Mouse (Mus musculus): ENCODE measurements at regions not wholly inside any gene's neighbourhood (a gene's known extent, or its start where the extent isn't known, plus 50 kb on each side); places are given as distances from the start of the nearest gene placed in this dataset.

DNA sequence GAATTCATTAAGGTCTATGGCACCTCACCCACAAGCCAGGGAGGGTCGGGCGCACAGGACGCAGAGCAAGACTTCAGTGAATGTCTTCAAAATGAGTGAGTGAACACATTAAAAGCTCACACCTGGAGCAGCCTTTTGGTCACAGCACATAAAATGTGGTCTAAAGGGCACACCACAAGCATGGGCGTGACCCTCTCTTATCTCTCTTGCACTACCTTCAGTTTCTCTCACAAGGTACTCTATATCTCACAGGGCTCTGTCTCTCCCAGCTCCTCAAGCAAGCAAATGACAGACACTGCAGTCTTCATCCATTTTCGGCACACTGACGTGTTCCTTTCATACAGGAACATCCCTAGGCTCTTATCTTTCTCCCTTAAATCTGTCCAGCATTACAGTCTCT, 444.0 kb downstream of the Slc16a7 start:
- Histone ChIP-seq H3K4me3 (ENCODE audit: low read depth, low read length) (no peak overlapping the region), H3K27me3 (replicated peaks; ENCODE audit: control insufficient read depth, insufficient read depth, low read length) (0 out of 2 replicates have a peak, but pooled peaks cover 3% of the 10 kb centered on the region), H3K36me3 (ENCODE audit: control insufficient read depth, insufficient read depth, low read length) (no peaks in the 10 kb centered on the region), H3K4me2 (ENCODE audit: low read length) (no peak overlapping the region), H3K9me3 (ENCODE audit: control insufficient read depth, low read length) (no peaks in the 10 kb centered on the region), H3K9ac (ENCODE audit: low read length) (no peak overlapping the region), H3K4me1 (replicated peaks; ENCODE audit: control insufficient read depth, insufficient read depth, low read length) (no peaks in the 10 kb centered on the region), H3K27ac (ENCODE audit: low read depth) (no peak overlapping the region)
- ATAC-seq (replicated peaks; ENCODE audit: low FRiP score, low TSS enrichment, low read depth) = no peak
- DNase-seq (ENCODE audit: low spot score) = no peak
- WGBS = 90% methylated on average over 6 of the region's 6 CpGs

DNA sequence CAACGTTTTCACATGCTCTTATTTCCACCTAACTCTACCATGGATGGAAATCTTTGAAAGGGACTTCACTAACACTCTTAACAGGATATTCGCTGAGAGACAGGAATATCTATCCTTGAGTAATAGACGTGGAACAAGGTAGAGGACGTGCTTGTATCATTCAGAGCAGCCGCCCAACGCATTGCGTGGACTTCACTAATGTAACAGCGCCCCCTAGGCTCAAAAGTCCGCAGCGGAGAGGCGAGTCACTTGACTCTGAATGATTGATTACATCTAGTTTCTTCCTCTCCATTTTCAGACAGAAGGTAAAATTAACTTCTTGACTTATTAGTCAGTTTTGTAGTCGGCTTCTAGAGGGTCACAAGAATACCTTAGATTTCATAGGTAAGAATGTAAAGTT, 447.1 kb downstream of the Slc16a7 start:
- no peak for ATAC-seq (replicated peaks; ENCODE audit: low FRiP score, low TSS enrichment, low read depth)
- no peak overlapping the region for H3K27ac ChIP-seq (ENCODE audit: low read depth)
- no peak for DNase-seq (ENCODE audit: low spot score)
- 0 out of 2 replicates have a peak, but pooled peaks cover 3% of the 10 kb centered on the region for H3K27me3 ChIP-seq (replicated peaks; ENCODE audit: control insufficient read depth, insufficient read depth, low read length)
- H3K9ac ChIP-seq (ENCODE audit: low read length) = no peak overlapping the region
- H3K36me3 ChIP-seq (ENCODE audit: control insufficient read depth, insufficient read depth, low read length) = no peaks in the 10 kb centered on the region
- no peaks in the 10 kb centered on the region for H3K4me1 ChIP-seq (replicated peaks; ENCODE audit: control insufficient read depth, insufficient read depth, low read length)
- no peak overlapping the region for H3K4me3 ChIP-seq (ENCODE audit: low read depth, low read length)
- no peak overlapping the region for H3K4me2 ChIP-seq (ENCODE audit: low read length)
- H3K9me3 ChIP-seq (ENCODE audit: control insufficient read depth, low read length) = no peaks in the 10 kb centered on the region
- 52% methylated on average over 12 of the region's 12 CpGs for WGBS

DNA sequence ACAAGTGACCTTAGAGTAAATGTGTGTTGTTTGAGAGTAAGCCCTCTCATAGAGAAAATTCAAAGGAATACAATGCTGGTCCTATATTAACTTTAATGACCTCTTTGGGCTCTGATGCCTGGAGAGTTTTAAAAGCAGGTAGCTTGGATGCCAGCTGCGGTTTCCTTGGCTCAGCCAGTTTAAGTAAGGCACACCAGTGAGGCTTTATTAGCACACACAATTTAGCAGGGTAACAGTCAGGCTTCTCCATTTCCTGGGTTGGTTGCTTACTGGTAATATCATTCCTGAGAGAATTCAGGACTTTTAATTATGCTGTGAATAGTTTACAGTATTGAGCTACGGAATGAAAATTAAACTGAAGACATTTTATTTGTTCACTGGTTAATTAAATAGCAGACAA, 462.0 kb downstream of the Slc16a7 start:
- Histone ChIP-seq H3K4me3 (ENCODE audit: low read depth, low read length) (no peak overlapping the region), H3K27ac (ENCODE audit: low read depth) (no peak overlapping the region), H3K27me3 (replicated peaks; ENCODE audit: control insufficient read depth, insufficient read depth, low read length) (no peaks in the 10 kb centered on the region), H3K4me1 (replicated peaks; ENCODE audit: control insufficient read depth, insufficient read depth, low read length) (no peaks in the 10 kb centered on the region), H3K36me3 (ENCODE audit: control insufficient read depth, insufficient read depth, low read length) (no peaks in the 10 kb centered on the region), H3K4me2 (ENCODE audit: low read length) (no peak overlapping the region), H3K9me3 (ENCODE audit: control insufficient read depth, low read length) (0 out of 2 replicates have a peak, but pooled peaks cover 2% of the 10 kb centered on the region), H3K9ac (ENCODE audit: low read length) (no peak overlapping the region)
- ATAC-seq (replicated peaks; ENCODE audit: low FRiP score, low TSS enrichment, low read depth) (no peak), DNase-seq (ENCODE audit: low spot score) (no peak)
- WGBS = 65% methylated on average over 2 of the region's 2 CpGs

DNA sequence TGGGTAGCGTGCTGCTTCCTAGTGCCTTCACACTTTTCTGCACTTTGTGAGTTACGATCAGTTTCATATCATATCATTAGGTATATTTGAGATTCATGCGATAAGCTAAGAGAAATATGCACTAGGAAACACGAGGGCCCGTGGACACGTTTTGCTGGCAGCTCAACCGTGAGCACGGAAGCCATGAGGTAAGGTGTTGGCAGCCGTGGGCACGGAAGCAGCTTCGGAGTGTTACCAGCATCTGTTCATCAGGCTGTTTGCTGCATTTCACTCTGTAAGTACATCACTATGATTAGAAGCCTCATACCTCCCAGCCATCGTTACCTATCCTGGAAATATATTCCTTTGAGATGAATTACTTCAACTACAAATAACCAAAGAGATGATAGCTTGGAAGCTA, 489.2 kb downstream of the Slc16a7 start:
- DNase-seq (ENCODE audit: low spot score) (no peak), ATAC-seq (replicated peaks; ENCODE audit: low FRiP score, low TSS enrichment, low read depth) (no peak)
- H3K27me3 ChIP-seq (replicated peaks; ENCODE audit: control insufficient read depth, insufficient read depth, low read length) = no peaks in the 10 kb centered on the region
- H3K4me1 ChIP-seq (replicated peaks; ENCODE audit: control insufficient read depth, insufficient read depth, low read length) = no peaks in the 10 kb centered on the region
- no peaks in the 10 kb centered on the region for H3K9me3 ChIP-seq (ENCODE audit: control insufficient read depth, low read length)
- no peak overlapping the region for H3K9ac ChIP-seq (ENCODE audit: low read length)
- H3K27ac ChIP-seq (ENCODE audit: low read depth) = no peak overlapping the region
- H3K4me2 ChIP-seq (ENCODE audit: low read length) = no peak overlapping the region
- 85% methylated on average over 12 of the region's 12 CpGs for WGBS
- H3K36me3 ChIP-seq (ENCODE audit: control insufficient read depth, insufficient read depth, low read length) = no peaks in the 10 kb centered on the region
- no peak overlapping the region for H3K4me3 ChIP-seq (ENCODE audit: low read depth, low read length)

DNA sequence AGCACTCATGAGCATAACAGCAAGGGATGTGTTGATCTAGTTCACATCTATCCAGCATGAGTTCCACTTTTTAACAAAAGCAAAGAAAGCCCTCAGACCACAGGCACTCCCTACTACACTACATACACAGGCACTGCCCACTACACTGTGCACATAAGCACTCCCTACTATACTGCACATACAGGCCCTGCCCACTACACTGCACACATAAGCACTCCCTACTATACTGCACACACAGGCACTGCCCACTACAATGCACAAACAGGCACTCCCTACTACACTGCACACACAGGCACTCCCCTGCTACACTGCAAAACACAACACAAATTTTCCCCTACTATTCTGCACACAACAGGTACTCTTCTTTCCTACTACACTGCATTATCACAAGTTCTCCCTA, 510.7 kb downstream of the Slc16a7 start:
- ATAC-seq (replicated peaks; ENCODE audit: low FRiP score, low TSS enrichment, low read depth) = no peak
- H3K4me3 ChIP-seq (ENCODE audit: low read depth, low read length) = no peak overlapping the region
- H3K9ac ChIP-seq (ENCODE audit: low read length) = no peak overlapping the region
- no peak for DNase-seq (ENCODE audit: low spot score)
- H3K27me3 ChIP-seq (replicated peaks; ENCODE audit: control insufficient read depth, insufficient read depth, low read length) = no peaks in the 10 kb centered on the region
- no peaks in the 10 kb centered on the region for H3K4me1 ChIP-seq (replicated peaks; ENCODE audit: control insufficient read depth, insufficient read depth, low read length)
- H3K4me2 ChIP-seq (ENCODE audit: low read length) = no peak overlapping the region
- no peaks in the 10 kb centered on the region for H3K9me3 ChIP-seq (ENCODE audit: control insufficient read depth, low read length)
- no peak overlapping the region for H3K27ac ChIP-seq (ENCODE audit: low read depth)
- no peaks in the 10 kb centered on the region for H3K36me3 ChIP-seq (ENCODE audit: control insufficient read depth, insufficient read depth, low read length)

DNA sequence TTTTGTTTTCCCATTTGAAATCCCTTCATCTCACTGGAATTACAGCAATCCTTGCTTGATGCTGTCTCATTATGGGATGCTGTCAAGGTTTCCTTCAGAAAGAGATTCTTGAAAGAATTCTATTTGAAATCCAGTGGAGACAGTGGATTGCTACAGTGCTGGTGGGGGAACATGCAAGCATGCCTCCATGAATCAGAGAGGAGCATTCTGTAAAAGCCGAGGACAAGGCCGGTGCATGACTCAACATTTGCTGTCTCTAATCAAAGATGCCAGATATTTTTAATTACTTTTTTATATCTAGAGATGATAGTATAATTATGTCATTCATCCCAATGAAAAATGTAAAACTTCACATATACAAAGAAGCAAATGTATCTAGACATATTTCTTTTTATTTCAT, 511.6 kb downstream of the Slc16a7 start:
- H3K27ac ChIP-seq (ENCODE audit: low read depth) = no peak overlapping the region
- 98% methylated on average over 2 of the region's 2 CpGs for WGBS
- H3K4me1 ChIP-seq (replicated peaks; ENCODE audit: control insufficient read depth, insufficient read depth, low read length) = no peaks in the 10 kb centered on the region
- no peaks in the 10 kb centered on the region for H3K27me3 ChIP-seq (replicated peaks; ENCODE audit: control insufficient read depth, insufficient read depth, low read length)
- ATAC-seq (replicated peaks; ENCODE audit: low FRiP score, low TSS enrichment, low read depth) = no peak
- H3K9ac ChIP-seq (ENCODE audit: low read length) = no peak overlapping the region
- no peak overlapping the region for H3K4me2 ChIP-seq (ENCODE audit: low read length)
- no peaks in the 10 kb centered on the region for H3K36me3 ChIP-seq (ENCODE audit: control insufficient read depth, insufficient read depth, low read length)
- no peaks in the 10 kb centered on the region for H3K9me3 ChIP-seq (ENCODE audit: control insufficient read depth, low read length)
- H3K4me3 ChIP-seq (ENCODE audit: low read depth, low read length) = no peak overlapping the region
- no peak for DNase-seq (ENCODE audit: low spot score)

DNA sequence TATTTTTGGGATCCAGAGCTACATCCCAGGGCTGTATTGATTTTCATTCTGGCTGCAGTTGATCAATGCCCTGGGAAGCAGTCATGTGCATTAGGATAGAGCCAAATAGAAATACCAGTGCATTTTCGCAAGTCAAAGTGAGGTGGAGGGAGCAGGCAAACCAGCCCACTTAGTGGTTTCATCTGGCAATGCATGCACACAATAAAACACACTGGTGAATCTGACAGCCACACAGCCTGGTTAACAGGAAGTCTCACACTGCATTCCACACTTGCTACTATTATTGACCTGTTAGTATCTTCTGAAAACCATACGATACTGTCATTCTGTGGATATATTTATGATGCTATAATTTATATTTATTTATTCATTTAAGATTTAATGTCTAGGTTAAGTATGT, 517.1 kb downstream of the Slc16a7 start:
- H3K4me3 ChIP-seq (ENCODE audit: low read depth, low read length) = no peak overlapping the region
- H3K36me3 ChIP-seq (ENCODE audit: control insufficient read depth, insufficient read depth, low read length) = no peaks in the 10 kb centered on the region
- DNase-seq (ENCODE audit: low spot score) (no peak), ATAC-seq (replicated peaks; ENCODE audit: low FRiP score, low TSS enrichment, low read depth) (no peak)
- no peak overlapping the region for H3K4me2 ChIP-seq (ENCODE audit: low read length)
- H3K9ac ChIP-seq (ENCODE audit: low read length) = no peak overlapping the region
- WGBS = 62% methylated on average over 2 of the region's 2 CpGs
- no peaks in the 10 kb centered on the region for H3K9me3 ChIP-seq (ENCODE audit: control insufficient read depth, low read length)
- H3K4me1 ChIP-seq (replicated peaks; ENCODE audit: control insufficient read depth, insufficient read depth, low read length) = no peaks in the 10 kb centered on the region
- no peaks in the 10 kb centered on the region for H3K27me3 ChIP-seq (replicated peaks; ENCODE audit: control insufficient read depth, insufficient read depth, low read length)
- H3K27ac ChIP-seq (ENCODE audit: low read depth) = no peak overlapping the region

DNA sequence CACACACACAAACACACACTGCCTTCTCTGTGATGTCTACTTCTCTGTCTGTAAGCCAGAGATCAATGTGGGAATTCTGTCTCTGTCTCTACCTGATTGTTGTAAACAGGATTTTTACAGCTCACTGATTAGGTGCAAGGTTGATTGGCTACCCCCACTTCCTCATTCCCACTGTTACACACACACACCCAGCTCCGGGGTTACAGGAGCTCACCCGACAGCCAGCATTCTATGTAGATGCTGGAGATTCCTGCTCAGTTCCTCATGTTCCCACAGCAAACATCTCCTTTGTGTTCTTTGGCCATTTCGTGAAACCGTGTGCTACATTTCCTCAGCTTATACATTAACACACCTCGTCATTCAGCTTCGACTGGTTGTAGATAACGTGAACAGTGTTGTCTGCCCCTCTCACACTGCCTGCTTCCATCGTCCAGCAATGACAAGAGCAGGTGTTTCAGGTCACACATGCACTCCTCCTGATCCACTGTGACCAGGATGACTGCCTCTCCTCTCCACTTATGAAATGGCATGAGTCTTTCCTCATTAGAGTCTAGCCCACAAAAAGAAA, 546.6 kb downstream of the Slc16a7 start:
- H3K9me3 ChIP-seq (ENCODE audit: control insufficient read depth, low read length) = no peaks in the 10 kb centered on the region
- H3K4me1 ChIP-seq (replicated peaks; ENCODE audit: control insufficient read depth, insufficient read depth, low read length) = no peaks in the 10 kb centered on the region
- ATAC-seq (replicated peaks; ENCODE audit: low FRiP score, low TSS enrichment, low read depth) (peak; percentile 75), DNase-seq (ENCODE audit: low spot score) (peak; percentile 50)
- H3K27ac ChIP-seq (ENCODE audit: low read depth) = no peak overlapping the region
- no peak overlapping the region for H3K4me2 ChIP-seq (ENCODE audit: low read length)
- H3K27me3 ChIP-seq (replicated peaks; ENCODE audit: control insufficient read depth, insufficient read depth, low read length) = no peaks in the 10 kb centered on the region
- WGBS = 64% methylated on average over 8 of the region's 8 CpGs
- no peak overlapping the region for H3K9ac ChIP-seq (ENCODE audit: low read length)
- no peak overlapping the region for H3K4me3 ChIP-seq (ENCODE audit: low read depth, low read length)
- H3K36me3 ChIP-seq (ENCODE audit: control insufficient read depth, insufficient read depth, low read length) = no peaks in the 10 kb centered on the region

DNA sequence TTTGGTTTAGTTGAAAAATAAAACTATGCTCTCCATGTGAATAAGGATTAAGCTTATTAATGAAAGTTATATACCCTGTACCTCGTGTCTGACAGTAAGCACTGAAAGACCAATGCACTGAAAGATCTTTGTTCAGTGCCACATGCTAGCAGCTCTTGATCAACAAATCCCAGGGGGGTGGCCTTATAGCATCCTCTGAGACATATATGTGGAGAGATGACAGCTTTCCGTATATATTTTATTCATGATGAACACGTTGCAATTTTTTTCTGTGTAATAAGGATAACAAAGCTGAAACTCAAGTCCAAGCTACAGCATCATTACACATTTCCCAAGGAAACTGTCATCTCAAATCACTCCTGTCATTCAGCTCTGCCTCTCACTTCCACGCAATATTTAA, 555.3 kb downstream of the Slc16a7 start:
- Histone ChIP-seq H3K4me2 (ENCODE audit: low read length) (no peak overlapping the region), H3K4me3 (ENCODE audit: low read depth, low read length) (no peak overlapping the region), H3K36me3 (ENCODE audit: control insufficient read depth, insufficient read depth, low read length) (no peaks in the 10 kb centered on the region), H3K27me3 (replicated peaks; ENCODE audit: control insufficient read depth, insufficient read depth, low read length) (no peaks in the 10 kb centered on the region), H3K27ac (ENCODE audit: low read depth) (no peak overlapping the region), H3K9me3 (ENCODE audit: control insufficient read depth, low read length) (no peaks in the 10 kb centered on the region), H3K9ac (ENCODE audit: low read length) (no peak overlapping the region), H3K4me1 (replicated peaks; ENCODE audit: control insufficient read depth, insufficient read depth, low read length) (no peaks in the 10 kb centered on the region)
- WGBS = 79% methylated on average over 4 of the region's 4 CpGs
- no peak for ATAC-seq (replicated peaks; ENCODE audit: low FRiP score, low TSS enrichment, low read depth)
- DNase-seq (ENCODE audit: low spot score) = no peak
